Mouse (Mus musculus) embryonic fibroblast, embryonic 13.5 days (primary cell): ENCODE measurements around the gene D8Ertd738e. TPM values are rescaled to one million over a fixed set of nuclear protein-coding genes. Genes with fewer than 3 reads are reported as not detected.

ENCODE experiments used
- H3K27ac ChIP-seq: 2 replicates; pipeline ENCODE4 v1.5.1; 2012; ENCODE audit warnings: low read length, control low read depth, inconsistent platforms; ENCODE audit not compliant: insufficient read depth
- H3K4me1 ChIP-seq: 2 replicates; pipeline ENCODE4 v1.6.1; 2011; ENCODE audit warnings: low read length; ENCODE audit not compliant: control insufficient read depth, insufficient read depth
- H3K4me3 ChIP-seq: 2 replicates; pipeline ENCODE4 v1.5.1; 2011; ENCODE audit warnings: mild to moderate bottlenecking, control low read depth, low read length; ENCODE audit not compliant: insufficient read depth
- CTCF ChIP-seq: IDR thresholded peaks from 2 replicates; pipeline ENCODE4 v1.5.1; 2011; ENCODE audit warnings: mild to moderate bottlenecking, control low read depth, low read length, moderate library complexity, borderline replicate concordance; ENCODE audit not compliant: insufficient read depth
- POLR2A ChIP-seq: IDR thresholded peaks from 2 replicates; pipeline ENCODE4 v1.6.1; 2011; ENCODE audit warnings: low read depth, mild to moderate bottlenecking, control low read depth, low read length, moderate library complexity
- polyA plus RNA-seq: library from polyadenylated mRNA; stranded (reverse); fragments of >200 nt; gene quantifications from 2 replicates; pipeline ENCODE4 v1.2.4, GENCODE M21; 2011; ENCODE audit warnings: low read depth; ENCODE audit not compliant: missing spikeins, insufficient read length

D8Ertd738e gene
- polyA plus RNA-seq, 1 experiment = 98.2 TPM

DNA sequence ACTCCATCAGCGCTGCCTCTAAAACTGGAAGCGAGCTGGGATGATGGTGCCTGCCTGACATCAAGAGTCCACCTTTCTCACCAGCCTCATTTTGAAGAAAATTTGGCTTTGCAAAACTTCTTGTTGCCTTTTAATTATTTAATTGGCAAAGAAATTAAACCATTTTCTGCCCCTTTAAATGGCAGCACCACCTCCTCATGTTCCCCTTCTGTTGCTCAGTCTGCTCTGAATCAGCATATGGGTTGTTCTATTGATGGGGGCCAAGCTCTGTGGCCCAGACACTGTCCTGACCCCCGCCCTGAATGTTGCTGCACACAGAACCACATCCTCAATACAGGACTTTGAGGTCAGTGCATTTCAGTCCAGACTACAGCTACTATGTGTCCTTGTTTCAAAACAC is 24.4 kb upstream of the D8Ertd738e start:
- TF ChIP-seq POLR2A (no peak), CTCF (no peak)
- Histone ChIP-seq H3K4me3 (no peak overlapping the region), H3K27ac (no peak overlapping the region), H3K4me1 (peaks cover 5% of the 10 kb centered on the region; the same call in 1 of the 2 replicates)

DNA sequence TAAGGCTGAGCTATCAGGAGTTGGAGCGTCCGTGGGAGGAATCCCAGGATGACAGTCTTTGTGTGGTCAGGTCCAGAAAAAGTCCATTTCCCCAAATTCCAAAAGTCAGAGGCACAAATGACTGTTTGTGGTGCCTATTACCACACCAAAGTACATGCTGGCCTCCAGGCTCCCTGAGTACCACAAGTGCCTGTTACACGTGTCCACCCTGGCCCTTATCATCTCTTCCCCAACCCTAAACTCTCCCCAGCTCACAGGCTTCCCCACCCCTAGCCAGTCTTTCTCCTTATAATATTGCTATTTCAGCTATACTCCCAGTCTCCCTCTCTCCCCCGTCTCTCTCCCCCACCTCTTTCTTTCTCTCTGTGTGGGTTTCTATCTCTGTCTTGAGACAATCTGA is 22.8 kb upstream of the D8Ertd738e start:
- H3K27ac ChIP-seq = no peak overlapping the region
- H3K4me3 ChIP-seq = no peak overlapping the region
- peaks cover 5% of the 10 kb centered on the region; the same call in 1 of the 2 replicates for H3K4me1 ChIP-seq
- no peak for TF ChIP-seq POLR2A
- TF ChIP-seq CTCF = no peak

DNA sequence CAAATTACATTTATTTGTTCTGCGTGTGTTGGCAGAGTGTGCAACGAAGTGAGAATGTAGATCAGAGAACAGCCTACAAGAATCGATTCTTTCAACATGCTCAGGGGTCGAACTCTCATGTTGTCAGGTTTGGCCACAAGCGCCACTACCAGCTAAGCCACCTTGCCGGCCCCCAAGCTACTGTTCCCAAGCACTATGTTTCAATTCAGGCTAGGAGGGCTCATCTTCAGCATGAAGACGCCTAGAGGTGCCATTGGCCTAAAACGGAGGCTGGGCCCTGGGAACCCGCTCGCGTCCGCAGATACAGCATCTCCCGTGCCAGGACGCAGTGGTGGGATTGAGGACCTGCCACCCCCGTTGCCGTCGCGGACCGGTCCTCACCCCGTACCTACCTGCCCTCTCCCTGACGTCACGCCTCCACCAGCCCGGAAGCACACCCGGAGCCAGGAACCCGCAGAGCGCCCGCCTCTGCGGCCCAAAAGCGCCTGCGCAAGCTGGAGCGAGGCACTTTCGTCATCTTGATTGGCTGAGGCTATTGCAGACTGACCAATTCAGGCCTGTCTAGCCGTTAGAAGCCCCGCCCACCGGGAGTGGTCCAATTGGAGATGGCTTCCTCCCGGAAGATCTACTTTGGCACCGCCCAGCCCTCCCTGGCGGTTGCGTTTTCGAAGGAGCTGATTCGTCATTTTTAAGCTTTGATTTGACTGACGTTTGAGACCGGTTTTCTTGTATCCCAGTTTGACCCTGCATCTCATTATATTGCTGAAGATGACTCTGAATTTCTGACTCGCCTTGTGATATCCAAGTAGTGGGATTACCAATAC is 20.6 kb upstream of the D8Ertd738e start, which contains the start of gene Ccdc130:
Ccdc130 (minus strand) TSS at position 431 of the 824 bp plus-strand sequence.
- Histone ChIP-seq H3K4me3 (peak within 1 kb of the TSS; percentile 83), H3K27ac (0 out of 2 replicates have a peak within 1 kb of the TSS, but pooled peaks have one; percentile 42), H3K4me1 (peaks cover 5% of the 10 kb centered on the region; the same call in 1 of the 2 replicates)
- no peak for TF ChIP-seq CTCF
- TF ChIP-seq POLR2A = peak; percentile 92

DNA sequence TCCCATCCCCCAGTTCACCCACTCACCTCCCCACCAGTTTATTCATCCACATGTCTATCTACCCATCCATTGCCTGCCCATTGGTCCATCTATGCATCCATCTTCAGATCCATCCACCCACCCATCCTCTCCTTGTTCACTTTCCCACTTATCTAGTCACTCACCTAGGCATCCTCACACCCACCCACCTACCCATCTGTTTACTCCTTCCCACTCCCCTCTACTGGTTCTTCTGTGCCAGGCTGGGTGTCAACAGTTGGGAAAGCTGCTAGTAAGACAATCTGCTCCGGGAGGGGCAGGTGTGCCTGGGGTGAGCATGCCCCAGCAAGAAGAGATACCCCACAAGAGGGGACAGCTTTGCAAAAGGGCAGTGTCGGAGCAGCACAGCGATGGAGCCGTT is 11.6 kb upstream of the D8Ertd738e start:
- Histone ChIP-seq H3K4me1 (peaks cover 5% of the 10 kb centered on the region; the same call in 1 of the 2 replicates), H3K27ac (no peak overlapping the region), H3K4me3 (no peak overlapping the region)
- TF ChIP-seq POLR2A (no peak), CTCF (no peak)

DNA sequence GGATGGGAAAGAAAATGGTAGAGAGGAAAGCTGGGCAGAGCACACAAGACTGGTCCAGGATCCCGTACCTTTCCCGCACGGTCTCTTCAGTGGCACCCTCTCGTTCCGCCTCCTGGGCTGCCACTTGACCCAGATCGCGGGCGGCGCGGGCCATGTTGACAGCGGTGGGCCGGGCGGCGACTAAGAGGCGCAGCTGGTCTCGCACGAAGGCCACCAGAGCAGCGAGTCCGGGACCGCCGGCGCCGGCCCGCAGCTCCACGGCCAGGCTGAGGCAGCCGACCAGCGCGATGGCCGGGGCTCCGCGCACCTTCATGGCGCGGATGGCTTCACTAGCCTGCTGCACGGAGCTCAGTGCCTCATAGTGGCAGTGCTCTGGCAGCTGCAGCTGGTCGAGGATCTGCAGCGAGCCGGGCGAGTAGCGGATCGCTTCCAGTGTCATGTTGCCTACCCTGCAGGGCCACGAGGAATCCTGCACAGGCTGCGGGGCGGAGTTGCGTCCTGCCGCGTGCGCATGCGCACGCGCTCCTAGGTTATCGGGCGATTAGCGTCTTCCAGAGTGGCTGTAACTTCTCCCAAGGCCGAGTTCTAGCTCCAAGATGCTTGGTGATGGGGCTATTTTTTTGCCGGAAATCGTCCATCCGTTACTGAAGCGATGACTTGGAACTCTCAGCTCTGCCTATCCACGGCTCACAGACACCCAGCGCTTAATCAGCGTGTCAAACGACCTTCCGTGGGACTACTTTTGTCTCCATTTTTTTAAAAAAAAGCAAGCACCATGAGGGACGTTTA is 7.5 kb upstream of the D8Ertd738e start, which contains the start of gene Mri1:
Mri1 (minus strand) TSS at position 505 of the 789 bp plus-strand sequence.
- H3K27ac ChIP-seq = peak within 1 kb of the TSS; percentile 80
- H3K4me1 ChIP-seq = peaks cover 5% of the 10 kb centered on the region; the same call in 1 of the 2 replicates
- peak within 1 kb of the TSS; percentile 64 for H3K4me3 ChIP-seq
- TF ChIP-seq CTCF (no peak), POLR2A (peak; percentile 87)

DNA sequence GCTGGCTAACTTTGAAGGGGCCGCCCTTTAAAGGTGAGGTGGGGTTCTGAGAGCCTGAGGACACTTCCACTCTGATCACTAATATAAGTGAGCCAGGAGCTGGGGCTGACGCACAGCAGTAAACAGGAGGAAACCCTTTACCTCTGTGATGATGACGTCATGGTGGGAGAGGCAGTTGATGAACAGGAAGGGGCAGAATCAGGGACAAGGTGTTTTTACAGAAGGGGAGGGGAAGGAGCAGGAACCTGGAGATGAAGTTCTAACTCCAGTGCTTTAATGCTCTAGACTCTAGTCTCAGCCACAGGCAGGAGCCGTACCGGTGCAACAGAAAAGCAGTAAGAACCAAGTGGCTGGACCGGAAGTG is 6.9 kb upstream of the D8Ertd738e start:
- Histone ChIP-seq H3K4me1 (peaks cover 5% of the 10 kb centered on the region; the same call in 1 of the 2 replicates), H3K4me3 (peak overlapping the region; percentile 64), H3K27ac (no peak overlapping the region)
- TF ChIP-seq POLR2A (no peak; the same call in 1 of the 2 replicates), CTCF (no peak)

DNA sequence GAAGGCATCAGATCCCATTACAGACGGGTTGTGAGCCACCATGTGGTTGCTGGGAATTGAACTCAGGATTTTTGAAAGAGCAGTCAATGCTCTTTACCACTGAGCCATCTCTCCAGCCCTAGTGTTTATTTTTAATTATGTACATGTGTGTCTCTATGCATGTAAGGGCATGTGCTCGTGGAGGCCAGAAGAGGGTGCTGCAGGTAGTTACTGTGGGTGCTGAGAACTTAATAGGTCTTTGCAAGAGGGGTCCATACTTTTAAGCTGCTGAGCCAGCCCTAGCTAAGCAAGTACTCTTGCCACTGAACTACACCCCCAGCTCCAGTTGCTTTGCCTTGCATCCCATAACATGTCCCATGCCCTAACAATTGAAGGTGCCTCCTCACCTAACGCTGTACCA is 6.3 kb upstream of the D8Ertd738e start:
- no peak overlapping the region for H3K27ac ChIP-seq
- TF ChIP-seq CTCF (no peak), POLR2A (no peak)
- peaks cover 5% of the 10 kb centered on the region; the same call in 1 of the 2 replicates for H3K4me1 ChIP-seq
- H3K4me3 ChIP-seq = peak overlapping the region; percentile 64

DNA sequence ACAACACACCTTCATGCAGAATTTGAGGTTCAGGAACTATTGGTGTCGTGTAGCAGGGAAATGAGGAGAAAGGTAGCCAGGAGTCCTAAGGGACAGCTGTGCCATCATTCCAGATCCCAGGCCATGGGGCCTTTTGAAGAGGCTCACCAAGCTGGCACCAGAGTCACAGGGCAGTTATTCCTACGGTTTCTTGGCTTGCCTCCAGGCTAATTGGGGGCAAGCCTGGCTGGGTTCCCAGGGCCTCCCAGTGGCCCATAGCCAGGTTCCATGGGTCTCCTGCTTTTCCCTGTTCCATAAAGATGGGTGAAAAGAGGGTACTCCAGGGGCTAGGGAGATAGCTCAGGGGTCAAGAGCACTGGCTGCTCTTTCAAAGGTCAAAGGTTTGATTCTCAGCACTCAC is 7.7 kb downstream of the D8Ertd738e start:
- Histone ChIP-seq H3K27ac (no peak overlapping the region), H3K4me3 (no peak overlapping the region), H3K4me1 (no peaks in the 10 kb centered on the region)
- no peak for TF ChIP-seq POLR2A
- TF ChIP-seq CTCF = no peak

DNA sequence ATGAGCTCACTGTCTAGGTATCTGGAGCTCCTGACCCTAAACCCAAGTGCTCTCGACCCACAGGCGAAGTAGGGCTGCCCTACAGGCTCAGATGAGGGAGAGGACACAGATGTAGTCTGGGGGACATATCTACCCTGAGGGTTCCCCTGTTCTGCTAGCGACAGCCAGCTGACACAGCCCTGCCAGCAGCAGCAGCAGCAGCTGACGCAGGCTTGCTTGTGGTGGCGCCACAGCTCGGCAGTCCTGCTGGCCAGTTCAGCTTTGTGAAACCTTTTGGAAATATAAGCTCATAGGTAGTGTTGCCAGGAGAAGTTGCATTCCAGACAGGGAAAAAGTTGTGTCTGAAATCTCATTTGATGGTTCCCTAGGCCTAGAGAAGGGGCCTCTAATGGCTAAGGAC is 8.4 kb downstream of the D8Ertd738e start:
- TF ChIP-seq CTCF (no peak), POLR2A (no peak)
- Histone ChIP-seq H3K4me3 (no peak overlapping the region), H3K27ac (no peak overlapping the region), H3K4me1 (no peaks in the 10 kb centered on the region)

DNA sequence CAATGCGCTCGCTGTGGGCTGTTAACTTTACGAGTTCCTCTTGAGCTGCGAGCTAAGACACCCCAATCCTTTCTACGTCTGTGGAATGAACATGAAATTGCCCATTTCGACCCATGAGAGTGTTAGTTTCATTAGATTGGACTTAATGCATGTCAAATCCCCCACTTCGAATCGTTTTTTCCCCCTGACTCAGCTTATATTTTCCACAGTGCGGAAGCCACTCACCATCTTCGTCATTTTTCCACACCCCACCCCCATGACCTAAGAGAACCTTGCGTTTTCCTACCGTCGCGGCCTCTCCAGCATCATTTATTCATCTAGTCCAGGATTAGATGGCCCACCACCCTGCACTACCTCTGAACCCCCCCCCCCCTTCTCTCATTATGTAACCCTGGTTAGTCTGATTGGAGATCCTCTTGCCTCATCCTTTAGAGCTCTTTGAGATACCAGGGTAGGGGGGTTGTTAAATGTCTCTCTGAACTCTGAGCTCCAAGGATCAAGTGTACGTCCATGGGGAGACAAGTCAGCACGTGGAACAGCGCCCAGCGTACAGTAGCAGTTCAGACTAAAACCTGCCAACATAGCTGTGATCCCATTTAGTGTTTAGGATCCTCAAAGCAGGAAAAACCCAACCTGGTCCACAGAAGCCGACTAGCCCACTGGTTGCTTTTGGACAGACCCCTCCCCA is 11.8 kb downstream of the D8Ertd738e start:
- TF ChIP-seq POLR2A = no peak
- no peak for TF ChIP-seq CTCF
- Histone ChIP-seq H3K4me1 (no peaks in the 10 kb centered on the region), H3K4me3 (peak overlapping the region; percentile 80), H3K27ac (peak overlapping the region; percentile 76)
